Mouse (Mus musculus) small intestine, adult 2 months (tissue): Measurements from ENCODE around the gene Col1a1. TPM values are rescaled to one million over a fixed set of nuclear protein-coding genes. Genes with fewer than 3 reads are reported as not detected.
A peak's percentile ranks its signal among the peaks of the same experiment; 100 is the strongest.

Source experiments
- H3K27ac ChIP-seq: fragments of 200-500 bp; 2 replicates; pipeline ENCODE4 v1.5.1; 2012; ENCODE audit warnings: low read depth, low read length, control low read depth, inconsistent platforms; ENCODE audit not compliant: insufficient read depth
- H3K27me3 ChIP-seq: fragments of 200-500 bp; 2 replicates; pipeline ENCODE4 v1.6.1; 2012; ENCODE audit warnings: mild to moderate bottlenecking, moderate library complexity, low read length, inconsistent platforms; ENCODE audit not compliant: control insufficient read depth, insufficient read depth
- H3K36me3 ChIP-seq: fragments of 200-500 bp; 2 replicates; pipeline ENCODE4 v1.6.1; 2012; ENCODE audit warnings: mild to moderate bottlenecking, low read length, control low read depth, inconsistent platforms; ENCODE audit not compliant: control insufficient read depth, insufficient read depth
- H3K4me1 ChIP-seq: fragments of 200-500 bp; 2 replicates; pipeline ENCODE4 v1.6.1; 2012; ENCODE audit warnings: low read length, inconsistent platforms, mixed read lengths; ENCODE audit not compliant: control insufficient read depth, insufficient read depth, insufficient read length
- H3K4me3 ChIP-seq: fragments of 200-500 bp; 2 replicates; pipeline ENCODE4 v1.5.1; 2012; ENCODE audit warnings: low read depth, mild to moderate bottlenecking, control low read depth, inconsistent platforms, low read length, moderate library complexity
- CTCF ChIP-seq: fragments of 200-500 bp; IDR thresholded peaks from 2 replicates; pipeline ENCODE4 v1.5.1; 2012; ENCODE audit warnings: low read depth, mild to moderate bottlenecking, control low read depth, inconsistent platforms, low read length, moderate library complexity, mixed read lengths; ENCODE audit not compliant: insufficient replicate concordance, insufficient read length; ENCODE audit errors: extremely low read depth
- POLR2A ChIP-seq: fragments of 200-500 bp; IDR thresholded peaks from 2 replicates; pipeline ENCODE4 v1.6.1; 2012; ENCODE audit warnings: low read depth, mild to moderate bottlenecking, control low read depth, inconsistent platforms, low read length, moderate library complexity
- WGBS: fragments of 180-500 bp; shearing (Covaris S2); methylation state at CpG from one replicate; pipeline ENCODE4 v1.1.7; 2018; 5-methylcytosine and 5-hydroxymethylcytosine counted together
- polyA plus RNA-seq: library from polyadenylated mRNA; depleted of rRNA; stranded (reverse); fragments of >200 nt; gene quantifications from 2 replicates; pipeline ENCODE4 v1.2.3, GENCODE M21; 2012

Col1a1 gene
- polyA plus RNA-seq, 1 experiment = 51.1 TPM

- H3K27ac ChIP-seq = 0 out of 2 replicates have a peak overlapping the region, but pooled peaks have one; percentile 17
- H3K36me3 ChIP-seq = no peaks in the 10 kb centered on the region
- TF ChIP-seq CTCF (no peak), POLR2A (no peak)
- H3K27me3 ChIP-seq = no peaks in the 10 kb centered on the region
- H3K4me3 ChIP-seq = no peak overlapping the region
- 11% methylated on average over 5 of the region's 5 CpGs for WGBS
- H3K4me1 ChIP-seq = peaks cover 13% of the 10 kb centered on the region
Measured at GRCm38 (mm10) chr11:94927771-94928291, 8.2 kb upstream of the Col1a1 start.

GRCm38 (mm10) chr11:94928820-94929219 lies 7.2 kb upstream of the Col1a1 start:
- H3K4me1 ChIP-seq = peaks cover 13% of the 10 kb centered on the region
- 0 out of 2 replicates have a peak overlapping the region, but pooled peaks have one; percentile 17 for H3K27ac ChIP-seq

GRCm38 (mm10) chr11:94929599-94929998 lies 6.4 kb upstream of the Col1a1 start:
- H3K4me3 ChIP-seq = no peak overlapping the region
- no peak overlapping the region for H3K27ac ChIP-seq
- no peaks in the 10 kb centered on the region for H3K36me3 ChIP-seq
- 0 out of 2 replicates have a peak, but pooled peaks cover 7% of the 10 kb centered on the region for H3K27me3 ChIP-seq
- TF ChIP-seq CTCF = no peak
- TF ChIP-seq POLR2A = no peak
- WGBS = 67% methylated on average over 9 of the region's 9 CpGs
- H3K4me1 ChIP-seq = peaks cover 13% of the 10 kb centered on the region

More at GRCm38 (mm10) chr11:94928820-94929219, 7.2 kb upstream of the Col1a1 start:
- no peak for TF ChIP-seq CTCF
- WGBS = 3% methylated on average over 13 of the region's 13 CpGs
- no peak overlapping the region for H3K4me3 ChIP-seq
- no peaks in the 10 kb centered on the region for H3K36me3 ChIP-seq
- H3K27me3 ChIP-seq = 0 out of 2 replicates have a peak, but pooled peaks cover 7% of the 10 kb centered on the region

- H3K27me3 ChIP-seq = 0 out of 2 replicates have a peak, but pooled peaks cover 7% of the 10 kb centered on the region
- H3K36me3 ChIP-seq = no peaks in the 10 kb centered on the region
- H3K27ac ChIP-seq = no peak overlapping the region
- H3K4me3 ChIP-seq = no peak overlapping the region
- H3K4me1 ChIP-seq = peaks cover 13% of the 10 kb centered on the region
- no peak for TF ChIP-seq CTCF
- no peak for TF ChIP-seq POLR2A
- WGBS = 67% methylated on average over 4 of the region's 4 CpGs
Measured at GRCm38 (mm10) chr11:94930151-94930550, 5.9 kb upstream of the Col1a1 start.

- TF ChIP-seq CTCF (no peak), POLR2A (no peak)
- H3K27ac ChIP-seq = peak overlapping the region; percentile 25; the same call in 1 of the 2 replicates
- 48% methylated on average over 8 of the region's 8 CpGs for WGBS
- no peaks in the 10 kb centered on the region for H3K36me3 ChIP-seq
- peaks cover 11% of the 10 kb centered on the region for H3K4me1 ChIP-seq
- H3K27me3 ChIP-seq = peaks cover 7% of the 10 kb centered on the region; the same call in 1 of the 2 replicates
- no peak overlapping the region for H3K4me3 ChIP-seq
Measured at GRCm38 (mm10) chr11:94933584-94933983, 2.4 kb upstream of the Col1a1 start.

- peaks cover 7% of the 10 kb centered on the region; the same call in 1 of the 2 replicates for H3K27me3 ChIP-seq
- H3K4me1 ChIP-seq = peaks cover 6% of the 10 kb centered on the region
- H3K4me3 ChIP-seq = no peak overlapping the region
- no peaks in the 10 kb centered on the region for H3K36me3 ChIP-seq
- 53% methylated on average over 11 of the region's 11 CpGs for WGBS
- H3K27ac ChIP-seq = 0 out of 2 replicates have a peak overlapping the region, but pooled peaks have one; percentile 20
- TF ChIP-seq POLR2A (no peak), CTCF (no peak)
Measured at GRCm38 (mm10) chr11:94934526-94934925, 1.5 kb upstream of the Col1a1 start.

GRCm38 (mm10) chr11:94936851-94937295 lies 849 bp downstream of the Col1a1 start:
- 0% methylated on average over 17 of the region's 17 CpGs for WGBS
- Histone ChIP-seq H3K27ac (no peak overlapping the region), H3K4me1 (peaks cover 6% of the 10 kb centered on the region), H3K4me3 (peak overlapping the region; percentile 61), H3K36me3 (no peaks in the 10 kb centered on the region), H3K27me3 (peaks cover 7% of the 10 kb centered on the region; the same call in 1 of the 2 replicates)
- TF ChIP-seq CTCF (peak; percentile 100), POLR2A (no peak)
